Mouse (Mus musculus) left cerebral cortex, adult 6 months (tissue): Measurements from ENCODE around the gene Gm20870. TPM values are rescaled to one million over a fixed set of nuclear protein-coding genes. Genes with fewer than 3 reads are reported as not detected.

ENCODE experiments used
- long read RNA-seq, 2 experiments: library from polyadenylated mRNA; unstranded; transcript quantifications; one replicate each; pipeline ENCODE4 v2.0.0; 2019 to 2020
- polyA plus RNA-seq: library from polyadenylated mRNA; unstranded; fragments of <200 nt; fragmentation: Nextera tagmentation; gene quantifications from 2 replicates; pipeline ENCODE4 v1.2.3, GENCODE M21; 2021

Gene Gm20870
- not detected in 2 replicates for polyA plus RNA-seq
- long read RNA-seq, experiment 1, result 0 reads
- long read RNA-seq, experiment 2, result 0 reads

DNA sequence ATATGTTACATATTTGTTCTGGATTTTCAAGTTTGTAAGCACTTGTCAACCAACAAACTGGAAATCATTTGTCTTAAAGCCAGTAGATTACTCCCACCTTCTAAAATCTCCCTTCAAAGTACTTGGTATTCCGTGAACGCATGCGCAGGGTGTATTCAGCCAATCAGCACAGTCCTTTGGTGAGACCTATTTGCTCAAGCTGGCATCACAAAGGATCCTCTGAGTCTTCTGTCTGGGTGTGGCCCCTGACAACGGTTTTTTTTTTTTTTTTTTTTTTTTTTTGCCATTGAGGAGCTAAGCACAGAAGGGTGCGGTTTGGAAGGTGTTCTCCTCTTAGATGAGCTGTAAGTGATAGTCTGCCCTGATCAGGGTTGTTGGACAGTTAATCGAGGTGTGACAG lies at the start of gene Gm20870:
Gene Gm20870 (plus strand): TSS at position 301 of the 400 bp plus-strand sequence.

Other genes with a start within 250 kb of the Gm20870 start
- gene Gm20869, start 222.6 kb upstream of the Gm20870 start, polyA plus RNA-seq, result not detected in 2 replicates